33 mouse cellular contexts compared by ENCODE assay signal in the genomic region with DNA sequence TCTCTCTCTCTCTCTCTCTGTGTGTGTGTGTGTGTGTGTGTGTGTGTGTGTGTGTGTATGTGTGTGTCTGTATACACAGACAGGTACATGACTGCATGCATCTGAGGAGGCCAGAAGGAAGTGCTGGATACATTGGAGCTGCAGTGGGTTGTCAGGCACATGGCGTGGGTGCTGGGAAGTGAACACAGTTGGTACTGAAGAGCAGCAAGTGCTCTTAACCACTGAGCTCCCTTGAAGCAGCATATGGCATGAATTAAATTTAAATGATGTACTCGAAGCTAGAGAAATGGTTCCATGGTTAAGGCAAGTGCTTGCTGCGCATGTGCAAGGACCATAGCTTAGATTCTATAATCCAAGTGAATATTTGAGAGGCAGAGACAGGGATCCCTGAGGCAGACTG.
DNase-seq lines count a peak whose midpoint lies in the region; ATAC-seq and TF ChIP-seq lines count a peak whose summit lies in the region.
"Had no signal": no experiment of that assay in that cellular context is flagged by ENCODE, and none has a peak within 500 bp of the region (broad histone marks: within the 10 kb centered on the region; RNA-seq: fewer than 3 reads in every experiment).

No protein-coding gene starts in this region.

- no peaks in the 10 kb centered on the region for H3K9me3 ChIP-seq in forebrain, postnatal 0 days (ENCODE audit: low read length)
- no peaks in the 10 kb centered on the region for H3K9me3 ChIP-seq in forebrain, embryonic 12.5 days
- H3K9me3 ChIP-seq: forebrain, embryonic 15.5 days; hindbrain, embryonic 12.5 days; intestine, embryonic 15.5 days; limb, embryonic 10.5 days; limb, embryonic 15.5 days; midbrain, embryonic 13.5 days; neural tube, embryonic 13.5 days had no signal

- intact Hi-C loops in left cerebral cortex, postnatal 25 days (cut with DNase I): no loop called here

- H3K9ac ChIP-seq in forebrain, postnatal 0 days: no peak overlapping the region
- no peak overlapping the region for H3K9ac ChIP-seq in forebrain, embryonic 12.5 days
- H3K9ac ChIP-seq: forebrain, embryonic 15.5 days; hindbrain, embryonic 12.5 days; intestine, embryonic 15.5 days; limb, embryonic 15.5 days; liver, embryonic 14.5 days; midbrain, embryonic 13.5 days; neural tube, embryonic 13.5 days had no signal

- 73% methylated on average over 3 of the region's 3 CpGs for WGBS in forebrain, postnatal 0 days
- WGBS in forebrain, embryonic 12.5 days: 86% methylated on average over 3 of the region's 3 CpGs

- no peak overlapping the region for H3K27ac ChIP-seq in forebrain, postnatal 0 days (ENCODE audit: low read depth, low read length)
- no peak overlapping the region for H3K27ac ChIP-seq in forebrain, embryonic 12.5 days
- H3K27ac ChIP-seq: forebrain, embryonic 15.5 days; hindbrain, embryonic 12.5 days; hindbrain, postnatal 0 days; intestine, embryonic 15.5 days; kidney, postnatal 0 days; left cerebral cortex, adult 2 months; limb, embryonic 10.5 days; limb, embryonic 15.5 days; liver, embryonic 14.5 days; macrophage; midbrain, embryonic 13.5 days; neural tube, embryonic 13.5 days had no signal

- no peak for TF ChIP-seq CTCF in forebrain, postnatal 0 days (IDR thresholded peaks at IDR 0.05; ENCODE audit: low read depth)

- ATAC-seq in forebrain, postnatal 0 days: no peak
- no peak for ATAC-seq in forebrain, embryonic 12.5 days (ENCODE audit: low FRiP score)
- ATAC-seq: forebrain, embryonic 15.5 days; hindbrain, postnatal 0 days; midbrain, embryonic 13.5 days; Patski had no signal

- peak; percentile 18 for DNase-seq in forebrain, postnatal 0 days
- peak; percentile 4 to 49 for DNase-seq in left cerebral cortex, postnatal 25 days (ENCODE audit: low spot score in 2 of 2)
- DNase-seq in left cerebral cortex, adult 11 months (ENCODE audit: low spot score): no peak
- DNase-seq in layer of hippocampus, adult 9-11 months: peak; percentile 77
- DNase-seq in telencephalon, adult 2 months (ENCODE audit: low read depth, low spot score): peak; percentile 9
- DNase-seq in gastrocnemius, postnatal 4 days (ENCODE audit: low spot score in 2 of 2): no peak
- no peak for DNase-seq in cerebellum, adult 9-10 months
- DNase-seq: adrenal gland, postnatal 10 days; cerebellum, adult 11-12 months; cerebellum, postnatal 10 days; gastrocnemius, postnatal 10 days; heart, postnatal 36 days; kidney, adult 2 months; kidney, postnatal 4 days; lung, adult 2 months; lung, postnatal 10 days had no signal

- H3K27me3 ChIP-seq in forebrain, postnatal 0 days (ENCODE audit: insufficient read depth, low read length): no peaks in the 10 kb centered on the region
- H3K27me3 ChIP-seq in forebrain, embryonic 12.5 days: no peaks in the 10 kb centered on the region
- H3K27me3 ChIP-seq: forebrain, embryonic 15.5 days; hindbrain, embryonic 12.5 days; intestine, embryonic 15.5 days; limb, embryonic 15.5 days; midbrain, embryonic 13.5 days; neural tube, embryonic 13.5 days; Patski had no signal

- H3K4me3 ChIP-seq in forebrain, postnatal 0 days (ENCODE audit: low read depth, low read length): no peak overlapping the region
- no peak overlapping the region for H3K4me3 ChIP-seq in forebrain, embryonic 12.5 days (replicated peaks)
- H3K4me3 ChIP-seq: erythroblast, embryonic 14.5 days; forebrain, embryonic 15.5 days; hindbrain, embryonic 12.5 days; intestine, embryonic 15.5 days; left cerebral cortex, adult 2 months; limb, embryonic 10.5 days; limb, embryonic 15.5 days; midbrain, embryonic 13.5 days; neural tube, embryonic 13.5 days had no signal

- H3K4me2 ChIP-seq in forebrain, postnatal 0 days (ENCODE audit: low read depth): no peak overlapping the region
- no peak overlapping the region for H3K4me2 ChIP-seq in forebrain, embryonic 12.5 days
- H3K4me2 ChIP-seq: forebrain, embryonic 15.5 days; heart, embryonic 11.5 days; hindbrain, embryonic 12.5 days; intestine, embryonic 15.5 days; limb, embryonic 15.5 days; midbrain, embryonic 13.5 days; neural tube, embryonic 13.5 days had no signal

- no peaks in the 10 kb centered on the region for H3K4me1 ChIP-seq in forebrain, postnatal 0 days (ENCODE audit: insufficient read depth)
- peaks cover 4% of the 10 kb centered on the region for H3K4me1 ChIP-seq in forebrain, embryonic 12.5 days
- H3K4me1 ChIP-seq: forebrain, embryonic 15.5 days; intestine, embryonic 15.5 days had no signal

- H3K36me3 ChIP-seq in forebrain, postnatal 0 days (ENCODE audit: insufficient read depth): no peaks in the 10 kb centered on the region
- no peaks in the 10 kb centered on the region for H3K36me3 ChIP-seq in forebrain, embryonic 12.5 days (replicated peaks)
- H3K36me3 ChIP-seq: forebrain, embryonic 15.5 days; G1E; hindbrain, embryonic 12.5 days; intestine, embryonic 15.5 days; limb, embryonic 10.5 days; limb, embryonic 15.5 days; midbrain, embryonic 13.5 days; neural tube, embryonic 13.5 days had no signal

Comparison
In these comparisons a context has a peak if more than half of its experiments do, and no peak if none do; other contexts are left out.
1. DNase-seq: peak in forebrain, postnatal 0 days (single experiment), left cerebral cortex, postnatal 25 days (2 of 2), layer of hippocampus, adult 9-11 months (single experiment) and telencephalon, adult 2 months (single experiment); none in left cerebral cortex, adult 11 months (single experiment), gastrocnemius, postnatal 4 days (0 of 2) and cerebellum, adult 9-10 months (single experiment).